Mouse (Mus musculus): ENCODE results near the gene Leng1.
"Not testable (repeated sequence)": the region's sequence is repeated elsewhere in the genome, so short reads cannot be mapped to it uniquely, and the experiment has no call there.

The Leng1 gene

GRCm38 (mm10) chr7:3665215-3666114, at the start of gene Leng1:
Gene Leng1, minus strand, starts transcription at chr7:3665840.
- DNase-seq (ENCODE audit: low spot score in 2 of 2) = peak; percentile 93 to 94

GRCm38 (mm10) chr7:3715249-3715648, 49.6 kb upstream of the Leng1 start:
- no peak for DNase-seq (ENCODE audit: low spot score in 2 of 2)

GRCm38 (mm10) chr7:3712264-3712942, 46.8 kb upstream of the Leng1 start:
- DNase-seq (ENCODE audit: low spot score in 2 of 2) = no peak

GRCm38 (mm10) chr7:3709000-3709399, 43.4 kb upstream of the Leng1 start:
- DNase-seq (ENCODE audit: low spot score in 2 of 2) = no peak

- not testable (repeated sequence) for DNase-seq (ENCODE audit: low spot score in 2 of 2)
Observed at GRCm38 (mm10) chr7:3708447-3708980, 42.9 kb upstream of the Leng1 start.

- no peak for DNase-seq (ENCODE audit: low spot score in 2 of 2)
Observed at GRCm38 (mm10) chr7:3707568-3708413, 42.2 kb upstream of the Leng1 start.

- DNase-seq (ENCODE audit: low spot score in 2 of 2) = peak in 1 of 2 experiments; percentile 45
Observed at GRCm38 (mm10) chr7:3707027-3707426, 41.4 kb upstream of the Leng1 start.

- DNase-seq (ENCODE audit: low spot score in 2 of 2) = no peak
Observed at GRCm38 (mm10) chr7:3706343-3706934, 40.8 kb upstream of the Leng1 start.

GRCm38 (mm10) chr7:3705911-3706310, 40.3 kb upstream of the Leng1 start:
- DNase-seq (ENCODE audit: low spot score in 2 of 2) = no peak

GRCm38 (mm10) chr7:3705461-3705860, 39.8 kb upstream of the Leng1 start:
- DNase-seq (ENCODE audit: low spot score in 2 of 2) = not testable (repeated sequence)

GRCm38 (mm10) chr7:3704475-3704874, 38.8 kb upstream of the Leng1 start:
- no peak for DNase-seq (ENCODE audit: low spot score in 2 of 2)

GRCm38 (mm10) chr7:3703879-3704441, 38.3 kb upstream of the Leng1 start, which contains the start of gene Rps9:
Gene Rps9, plus strand, starts transcription at chr7:3703993.
- peak; percentile 96 for DNase-seq (ENCODE audit: low spot score in 2 of 2)

GRCm38 (mm10) chr7:3703148-3703878, 37.7 kb upstream of the Leng1 start:
- no peak for DNase-seq (ENCODE audit: low spot score in 2 of 2)

GRCm38 (mm10) chr7:3698471-3698870, 32.8 kb upstream of the Leng1 start:
- DNase-seq (ENCODE audit: low spot score in 2 of 2) = no peak

- not testable (repeated sequence) for DNase-seq (ENCODE audit: low spot score in 2 of 2)
Observed at GRCm38 (mm10) chr7:3694949-3695305, 29.3 kb upstream of the Leng1 start.

- DNase-seq (ENCODE audit: low spot score in 2 of 2) = peak; percentile 51 to 65
Observed at GRCm38 (mm10) chr7:3694076-3694948, 28.7 kb upstream of the Leng1 start.

- DNase-seq (ENCODE audit: low spot score in 2 of 2) = no peak
Observed at GRCm38 (mm10) chr7:3693809-3694075, 28.1 kb upstream of the Leng1 start.

GRCm38 (mm10) chr7:3692987-3693808, 27.6 kb upstream of the Leng1 start, which contains the start of gene Mboat7:
Gene Mboat7, minus strand, starts transcription at chr7:3693523.
- DNase-seq (ENCODE audit: low spot score in 2 of 2) = peak; percentile 97 to 98
